Mouse (Mus musculus) neural tube, embryonic 10.5 days (tissue): Measurements from ENCODE around the gene Eif6.

Source experiments
- DNase-seq: peaks from one replicate; pipeline ENCODE4 v3.0.0-alpha.2; 2017; ENCODE audit warnings: low spot score; ENCODE audit errors: extremely low spot score

Eif6 gene

GRCm38 (mm10) chr2:155792899-155793298 is 33.8 kb downstream of the Eif6 start:
- no peak for DNase-seq

- no peak for DNase-seq
Observed at GRCm38 (mm10) chr2:155787949-155788931, 38.5 kb downstream of the Eif6 start.

- no peak for DNase-seq
Observed at GRCm38 (mm10) chr2:155786905-155787304, 39.8 kb downstream of the Eif6 start.

DNA sequence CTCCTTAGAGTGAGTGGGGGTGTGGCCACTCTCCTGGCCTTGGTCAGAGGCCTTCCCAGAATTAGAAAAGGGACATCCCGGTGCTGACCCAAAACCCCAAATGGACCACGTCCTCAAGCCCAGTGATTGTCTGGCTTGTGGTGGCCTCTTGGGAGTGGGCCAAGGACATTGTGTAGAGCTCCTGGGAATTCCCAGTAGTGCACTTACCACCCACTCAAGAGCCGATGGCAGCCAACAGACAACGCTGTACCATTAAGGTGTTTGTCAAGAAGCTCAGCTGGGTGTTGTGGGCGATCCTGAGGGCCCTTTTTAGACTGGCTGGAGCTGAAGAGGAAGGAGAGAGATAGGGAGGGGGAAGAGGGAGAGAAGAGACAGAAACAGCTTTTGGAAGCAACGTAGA is 42.2 kb downstream of the Eif6 start:
- DNase-seq = no peak

- DNase-seq = no peak
Observed at GRCm38 (mm10) chr2:155779506-155779905, 47.2 kb downstream of the Eif6 start.

DNA sequence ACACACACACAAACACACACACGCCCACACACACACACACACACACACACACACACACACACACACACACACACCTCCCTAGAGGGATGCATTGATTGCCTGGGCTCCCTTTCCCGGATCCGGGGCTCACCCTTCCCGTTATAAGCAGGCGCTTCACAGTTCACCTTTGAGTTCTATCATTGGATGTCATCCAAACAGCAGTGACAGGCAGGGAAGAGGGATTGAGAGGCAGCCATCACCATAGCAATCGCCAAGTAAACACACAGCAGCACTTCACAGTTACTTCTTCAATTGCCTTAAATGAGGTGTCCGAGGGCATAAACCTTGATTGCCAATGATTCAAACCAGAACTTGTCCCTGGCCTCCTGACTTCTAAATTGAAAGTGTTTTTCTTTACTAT is 47.7 kb downstream of the Eif6 start:
- no peak for DNase-seq

DNA sequence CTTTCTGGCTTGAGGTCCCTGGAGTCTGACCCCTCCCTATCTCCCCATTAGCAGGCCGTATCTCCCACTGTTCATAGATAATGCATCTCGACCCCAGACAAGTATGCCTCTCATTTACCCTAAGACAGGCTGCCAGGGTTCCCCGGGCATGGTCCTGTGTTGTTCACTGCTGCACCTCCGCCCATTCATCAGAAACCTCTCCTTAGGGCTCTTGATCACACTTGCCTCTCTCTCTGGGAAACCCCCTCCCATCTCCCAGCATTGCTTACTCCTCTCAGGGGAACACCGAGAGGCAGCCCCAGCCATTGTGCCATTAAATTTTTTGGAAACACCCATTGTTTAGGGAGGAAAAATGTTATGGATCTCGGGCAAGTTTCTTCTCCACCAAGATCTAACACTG is 48.7 kb downstream of the Eif6 start:
- DNase-seq = no peak

DNA sequence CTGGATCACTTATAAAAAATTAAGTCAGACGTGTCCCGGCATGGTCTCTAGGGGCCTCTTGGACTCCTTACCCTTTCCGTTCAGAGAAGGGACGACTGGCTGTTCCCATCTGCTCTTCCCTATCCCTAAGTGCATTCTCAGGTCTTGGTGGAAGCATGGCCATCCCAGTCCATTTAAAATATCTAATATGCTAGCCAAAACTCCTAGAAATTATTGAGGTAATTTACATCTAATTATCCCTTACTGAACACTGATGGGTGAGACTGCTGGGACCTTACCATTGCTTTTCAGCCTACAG is 49.1 kb downstream of the Eif6 start:
- no peak for DNase-seq

GRCm38 (mm10) chr2:155776824-155777687 is 49.7 kb downstream of the Eif6 start:
- no peak for DNase-seq

DNA sequence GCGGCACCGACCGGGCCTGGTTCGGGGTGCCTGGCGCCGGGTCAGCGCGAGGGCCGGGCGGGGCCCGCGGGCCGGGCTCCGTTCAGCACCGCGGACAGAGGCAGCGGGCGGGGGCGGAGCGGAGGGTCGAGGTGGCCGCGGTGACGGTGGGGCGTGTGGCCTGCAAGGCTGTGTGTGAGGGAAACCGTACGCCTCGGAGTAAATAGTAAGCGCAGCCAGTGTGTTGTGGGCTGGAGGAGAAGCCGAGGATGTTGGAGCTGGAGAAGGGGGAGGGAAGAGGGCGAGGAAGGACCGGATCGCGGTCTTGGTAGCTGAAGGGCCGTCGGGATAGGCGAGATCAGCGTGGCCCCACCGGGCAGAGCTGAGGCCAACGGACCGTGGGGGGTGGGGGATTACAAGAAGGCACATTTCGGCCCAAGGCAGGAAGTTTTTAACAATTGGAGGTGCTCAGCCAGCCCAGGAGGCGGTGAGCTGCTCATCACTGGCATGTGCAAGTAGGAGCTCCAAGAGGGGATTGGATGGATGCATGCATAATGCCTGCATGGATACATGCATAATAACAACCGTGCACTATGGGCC is 51.0 kb downstream of the Eif6 start:
- DNase-seq = peak; percentile 80

DNA sequence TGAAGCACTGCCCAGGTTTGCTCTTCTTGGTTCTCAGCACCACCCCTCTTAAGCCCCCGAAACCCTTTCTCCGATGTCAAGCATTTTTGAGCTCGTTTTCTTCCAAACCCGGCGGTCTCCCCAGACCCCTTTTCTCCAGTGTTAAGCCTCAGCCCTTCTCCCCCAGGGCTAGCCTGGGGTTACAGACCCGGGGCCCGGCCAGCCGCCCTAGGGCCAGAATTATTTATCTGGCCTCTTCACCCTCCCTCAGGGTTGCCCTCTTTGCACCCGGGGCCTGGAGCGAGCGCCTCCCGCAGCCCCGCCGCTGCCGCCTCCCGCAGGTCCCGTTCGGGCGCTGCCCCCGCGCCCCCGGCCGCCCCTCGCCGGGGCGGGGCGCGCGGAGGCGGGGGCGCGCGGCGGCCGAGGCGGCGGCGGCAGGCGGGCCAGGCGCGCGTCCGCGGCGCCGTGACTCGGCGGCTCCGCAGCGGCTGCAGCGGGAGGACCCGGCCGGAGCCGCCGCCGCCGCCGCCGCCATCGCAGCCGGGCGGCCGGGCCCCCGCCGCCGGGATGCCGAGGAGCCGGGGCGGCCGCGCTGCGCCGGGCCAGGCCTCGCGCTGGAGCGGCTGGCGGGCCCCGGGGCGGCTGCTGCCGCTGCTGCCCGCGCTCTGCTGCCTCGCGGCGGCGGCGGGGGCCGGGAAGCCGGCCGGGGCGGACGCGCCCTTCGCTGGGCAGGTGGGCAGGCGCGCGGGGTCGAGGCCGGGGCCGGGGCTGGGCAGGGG is 51.6 kb downstream of the Eif6 start, which contains the start of gene Mmp24:
Gene Mmp24, plus strand, starts transcription at position 416 of the 758 bp plus-strand sequence.
- DNase-seq = peak; percentile 28

- DNase-seq = no peak
Observed at GRCm38 (mm10) chr2:155774261-155774926, 52.3 kb downstream of the Eif6 start.

DNA sequence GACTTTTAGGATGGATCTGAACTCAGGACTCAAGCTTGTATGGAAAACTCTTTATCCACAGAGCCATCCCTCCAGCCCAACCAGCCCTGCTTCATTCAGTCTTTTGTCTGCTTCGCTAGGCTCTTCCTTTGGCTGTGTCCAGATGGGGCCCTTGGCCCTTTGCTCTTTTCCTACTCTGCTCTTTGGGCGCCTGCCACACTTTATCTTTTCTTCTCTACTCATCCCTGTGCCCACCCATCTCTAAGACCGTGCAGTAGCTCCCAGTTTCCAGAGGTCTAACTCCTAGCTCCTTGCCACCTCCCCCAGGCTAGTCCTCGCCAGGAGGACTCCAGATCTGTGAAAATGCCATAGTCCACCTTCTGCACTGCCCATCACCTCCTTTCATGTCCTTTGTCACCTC is 53.1 kb downstream of the Eif6 start:
- DNase-seq = no peak
